Mouse (Mus musculus) left cerebral cortex, adult 2 months (tissue): ENCODE measurements around the gene Trmt11. TPM values are rescaled to one million over a fixed set of nuclear protein-coding genes. Genes with fewer than 3 reads are reported as not detected.
"Not testable (repeated sequence)": the region's sequence is repeated elsewhere in the genome, so short reads cannot be mapped to it uniquely, and the experiment has no call there.

Source experiments
- DNase-seq, 2 experiments: peaks; one replicate each; pipeline ENCODE4 v3.0.0; 2021 to 2022; ENCODE audit warnings: low spot score in 2 of 2, mixed read lengths in 1 of 2; ENCODE audit errors: extremely low spot score in 1 of 2
- H3K27ac ChIP-seq: fragments of 200-600 bp; 2 replicates; pipeline ENCODE4 v1.8.1; 2022
- H3K4me3 ChIP-seq: fragments of 200-600 bp; 2 replicates; pipeline ENCODE4 v1.8.1; 2022
- CTCF ChIP-seq: fragments of 200-600 bp; IDR thresholded peaks from 2 replicates; pipeline ENCODE4 v1.8.1; 2022; ENCODE audit warnings: antibody characterized with exemption, mild to moderate bottlenecking, moderate library complexity
- intact Hi-C: fragments of 180-260 bp; cut with DNase I; formaldehyde crosslinking; loops from one replicate; pipeline ENCODE4 v1.15.1; 2025
- long read RNA-seq, 2 experiments: library from polyadenylated mRNA; stranded (forward); transcript quantifications; one replicate each; pipeline ENCODE4 v2.0.0; 2021; ENCODE audit warnings: borderline mapping rate in 2 of 2
- total RNA-seq, 2 experiments: library from RNA; stranded (reverse); gene quantifications; 2 replicates each; pipeline ENCODE4 v1.2.3; 2021

Gene Trmt11
- total RNA-seq: 10 to 100 TPM in 1 of 2 experiments, 1 to 10 TPM in 1; 8.0 to 11.3 TPM
- long read RNA-seq, experiment 1, partial matches to known transcripts: 2 of 6 reads
- long read RNA-seq, experiment 1, other reads (novel, unspliced or antisense): 1 of 6 reads
- long read RNA-seq, experiment 2, partial matches to known transcripts: 0 of 3 reads
- long read RNA-seq, experiment 2, other reads (novel, unspliced or antisense): 1 of 3 reads

DNA sequence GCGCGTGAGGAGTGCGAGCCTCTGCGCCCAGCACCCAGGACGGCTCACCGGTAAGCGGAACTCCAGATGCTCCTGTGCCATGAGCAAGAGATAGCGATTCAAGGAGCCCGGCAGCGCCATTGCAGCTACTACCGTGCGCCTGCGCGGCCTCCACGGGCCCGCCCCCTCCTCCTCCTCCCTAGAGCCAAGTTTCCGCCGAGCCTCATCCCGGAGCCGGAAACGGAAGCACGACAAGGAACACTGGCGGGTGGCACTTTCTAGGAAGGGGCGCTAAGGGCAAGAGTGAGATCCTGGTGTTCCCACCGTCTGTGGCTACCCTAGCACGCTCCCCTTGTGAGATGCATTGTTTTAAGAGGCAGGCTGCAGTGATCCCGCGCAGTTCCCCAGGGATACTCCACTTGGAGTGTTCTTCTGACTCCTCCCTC is at the start of gene Trmt11:
Gene Trmt11 (minus strand): TSS at position 208 of the 425 bp plus-strand sequence.
- peak within 1 kb of the TSS; percentile 84 for H3K27ac ChIP-seq
- TF ChIP-seq CTCF: no peak
- H3K4me3 ChIP-seq: peak within 1 kb of the TSS; percentile 62
- DNase-seq: peak; percentile 89 to 90
- intact Hi-C loops: loop anchor here (5.0 kb wide), 1 partner anchor 212 kb away; no protein-coding TSS in a partner anchor

GRCm38 (mm10) chr10:30647681-30648080 is 47.1 kb upstream of the Trmt11 start:
- intact Hi-C loops: no loop called here
- no peak for TF ChIP-seq CTCF
- DNase-seq: no peak
- Histone ChIP-seq H3K4me3 (no peak overlapping the region), H3K27ac (no peak overlapping the region)

DNA sequence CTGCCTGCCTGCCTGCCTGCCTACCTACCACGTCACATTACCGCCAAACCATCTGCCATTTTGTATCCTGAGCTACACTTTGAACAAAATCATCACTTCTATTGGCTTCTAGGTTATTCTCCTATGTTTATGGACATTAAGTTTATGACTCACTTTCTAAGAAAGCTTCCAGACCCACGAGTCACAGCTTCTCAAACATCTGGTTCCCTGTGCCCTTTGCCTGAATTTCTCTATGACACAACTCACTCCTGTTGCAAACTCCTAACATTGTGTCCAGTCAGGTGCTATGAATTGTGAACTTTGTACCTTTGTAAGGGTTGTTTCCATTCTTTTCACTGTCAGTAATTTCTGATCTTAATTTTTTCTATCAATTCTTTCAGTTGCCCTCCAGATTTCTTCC is 37.7 kb upstream of the Trmt11 start:
- no peak overlapping the region for H3K4me3 ChIP-seq
- no peak for DNase-seq
- no peak for TF ChIP-seq CTCF
- intact Hi-C loops: no loop called here
- H3K27ac ChIP-seq: no peak overlapping the region

GRCm38 (mm10) chr10:30636474-30637154 is 36.1 kb upstream of the Trmt11 start:
- DNase-seq, H3K4me3 ChIP-seq, H3K27ac ChIP-seq, intact Hi-C loops: not testable (repeated sequence)

DNA sequence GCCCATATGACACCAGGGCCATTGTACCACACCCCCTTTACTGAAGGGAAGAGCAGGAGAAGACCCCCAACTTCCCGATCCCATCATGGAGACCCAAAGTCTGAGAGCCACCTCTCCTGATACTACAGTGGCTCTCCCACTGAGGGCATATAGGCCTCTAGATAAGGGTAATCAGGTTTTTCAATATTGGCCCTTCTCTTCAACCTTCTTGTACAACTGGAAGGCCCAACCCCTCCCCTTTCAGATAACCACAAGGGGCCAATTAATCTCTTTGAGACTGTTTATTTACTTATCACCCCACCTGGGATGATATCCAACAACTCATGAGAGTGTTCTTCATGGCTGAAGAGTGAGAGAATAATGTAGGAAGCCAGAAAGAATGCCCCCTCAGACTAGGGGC is 32.2 kb upstream of the Trmt11 start:
- no peak for DNase-seq
- TF ChIP-seq CTCF: no peak
- no peak overlapping the region for H3K4me3 ChIP-seq
- no peak overlapping the region for H3K27ac ChIP-seq
- intact Hi-C loops: no loop called here

DNA sequence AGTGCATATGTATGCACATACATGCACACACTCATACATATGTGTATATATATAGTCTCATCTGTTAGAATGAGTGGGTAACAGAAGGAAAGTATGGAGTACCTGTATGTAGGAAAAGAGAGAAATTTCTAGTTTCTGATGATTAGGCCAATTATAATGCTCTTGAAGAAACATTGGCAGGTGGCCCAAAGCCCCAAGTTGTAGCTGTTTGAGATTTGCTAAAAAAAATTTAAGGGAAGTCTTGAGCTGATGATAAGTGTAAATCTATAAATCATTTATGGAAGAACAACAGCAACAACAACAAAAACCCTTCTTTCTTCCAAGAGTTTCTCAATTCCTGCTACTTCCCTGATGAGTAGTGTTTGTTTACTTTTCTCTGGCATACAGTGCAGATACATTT is 29.4 kb upstream of the Trmt11 start:
- Histone ChIP-seq H3K27ac (no peak overlapping the region), H3K4me3 (no peak overlapping the region)
- TF ChIP-seq CTCF: no peak
- DNase-seq: no peak
- intact Hi-C loops: no loop called here

- intact Hi-C loops: no loop called here
- no peak within 1 kb of the TSS for H3K27ac ChIP-seq
- TF ChIP-seq CTCF: no peak
- H3K4me3 ChIP-seq: no peak within 1 kb of the TSS
- no peak for DNase-seq
These were observed 29.0 kb upstream of the Trmt11 start, which contains the start of gene Hint3 for GRCm38 (mm10) chr10:30629513-30629912. Gene Hint3, minus strand, starts transcription at chr10:30629632.

- DNase-seq, H3K4me3 ChIP-seq, intact Hi-C loops, H3K27ac ChIP-seq: not testable (repeated sequence)
These were observed 27.9 kb upstream of the Trmt11 start for GRCm38 (mm10) chr10:30628444-30628843.

GRCm38 (mm10) chr10:30627548-30627947 is 27.0 kb upstream of the Trmt11 start:
- TF ChIP-seq CTCF: no peak
- no peak overlapping the region for H3K4me3 ChIP-seq
- DNase-seq: no peak
- intact Hi-C loops: no loop called here
- H3K27ac ChIP-seq: no peak overlapping the region

- intact Hi-C loops: loop anchor here (5.0 kb wide), 1 partner anchor 678 kb away; no protein-coding TSS in a partner anchor
- Histone ChIP-seq H3K27ac (no peak overlapping the region), H3K4me3 (no peak overlapping the region)
- no peak for DNase-seq
- no peak for TF ChIP-seq CTCF
These were observed 23.8 kb upstream of the Trmt11 start for GRCm38 (mm10) chr10:30624161-30625019.

- DNase-seq: no peak
- Histone ChIP-seq H3K27ac (no peak overlapping the region), H3K4me3 (no peak overlapping the region)
- TF ChIP-seq CTCF: peak; percentile 50
- intact Hi-C loops: loop anchor here (5.0 kb wide), 1 partner anchor 679 kb away; no protein-coding TSS in a partner anchor
These were observed 22.4 kb upstream of the Trmt11 start for GRCm38 (mm10) chr10:30622928-30623327.

DNA sequence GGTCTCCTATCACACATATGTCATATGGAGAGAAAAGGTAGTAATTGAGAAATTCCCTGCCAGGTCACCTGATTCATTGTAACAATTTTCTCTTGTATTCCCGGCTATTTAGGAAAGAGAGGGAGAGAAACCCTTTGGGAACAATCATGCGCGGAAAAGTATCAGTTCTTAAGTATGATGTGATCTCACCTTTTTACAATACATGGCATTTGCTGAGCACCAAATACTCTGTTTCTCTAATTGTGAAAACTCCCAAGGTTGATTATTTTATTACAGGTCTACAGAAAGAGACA is 18.3 kb upstream of the Trmt11 start:
- no peak for DNase-seq
- no peak for TF ChIP-seq CTCF
- H3K4me3 ChIP-seq: peak overlapping the region; percentile 67
- intact Hi-C loops: loop anchor here (2.0 to 5.0 kb wide), 2 partner anchors 184 to 693 kb away; partner anchors contain the start of genes Hddc2 and Ncoa7
- peak overlapping the region; percentile 94 for H3K27ac ChIP-seq
